Mouse (Mus musculus) forebrain, embryonic 14.5 days (tissue): Measurements from ENCODE around the gene Srp54b. TPM values are rescaled to one million over a fixed set of nuclear protein-coding genes. Genes with fewer than 3 reads are reported as not detected.
"Not testable (repeated sequence)": the region's sequence is repeated elsewhere in the genome, so short reads cannot be mapped to it uniquely, and the experiment has no call there.

Source experiments
- ATAC-seq: fragments of 200-750 bp; cut with Nextera tagmentation; 2 replicates; pipeline ENCODE4 v1.8.0; 2017; ENCODE audit warnings: mild to moderate bottlenecking, moderate library complexity
- DNase-seq: peaks from one replicate; pipeline ENCODE4 v3.0.0-alpha.2; 2015; ENCODE audit warnings: low spot score
- H3K27ac ChIP-seq: fragments of 300-500 bp; sonication (generic); 2 replicates; pipeline ENCODE4 v1.5.1; 2014; ENCODE audit warnings: low read depth, mild to moderate bottlenecking, control low read depth, low read length, moderate library complexity
- H3K27me3 ChIP-seq: fragments of 300-500 bp; sonication (generic); replicated peaks from 2 replicates; pipeline ENCODE4 v1.6.1; 2014; ENCODE audit warnings: low read length, control low read depth, mixed read lengths; ENCODE audit not compliant: control insufficient read depth, insufficient read depth
- H3K36me3 ChIP-seq: fragments of 300-500 bp; sonication (generic); 2 replicates; pipeline ENCODE4 v1.6.1; 2014; ENCODE audit warnings: low read length, control low read depth; ENCODE audit not compliant: control insufficient read depth, insufficient read depth
- H3K4me1 ChIP-seq: fragments of 300-500 bp; sonication (generic); 2 replicates; pipeline ENCODE4 v1.6.1; 2014; ENCODE audit warnings: antibody characterized with exemption, low read length, control low read depth; ENCODE audit not compliant: control insufficient read depth, insufficient read depth
- H3K4me2 ChIP-seq: fragments of 300-500 bp; sonication (generic); 2 replicates; pipeline ENCODE4 v1.6.1; 2014; ENCODE audit warnings: mild to moderate bottlenecking, control low read depth, low read length
- H3K4me3 ChIP-seq: fragments of 300-500 bp; sonication (generic); 2 replicates; pipeline ENCODE4 v1.5.1; 2014; ENCODE audit warnings: low read depth, low read length, control low read depth
- H3K9ac ChIP-seq: fragments of 300-500 bp; sonication (generic); 2 replicates; pipeline ENCODE4 v1.6.1; 2014; ENCODE audit warnings: mild to moderate bottlenecking, low read length, control low read depth, moderate library complexity
- H3K9me3 ChIP-seq: fragments of 300-500 bp; sonication (generic); replicated peaks from 2 replicates; pipeline ENCODE4 v1.6.1; 2016; ENCODE audit warnings: low read length, control low read depth, mixed read lengths; ENCODE audit not compliant: control insufficient read depth
- WGBS: fragments of 180-500 bp; shearing (Covaris S2); extraction: QIAGEN DNeasy Blood & Tissue Kit; methylation state at CpG from one replicate; pipeline ENCODE4 v1.1.7; 2014; 5-methylcytosine and 5-hydroxymethylcytosine counted together
- polyA plus RNA-seq: library from polyadenylated mRNA; unstranded; fragments of >200 nt; fragmentation: Nextera tagmentation; extraction: Ambion mirVana; gene quantifications from 2 replicates; pipeline ENCODE4 v1.2.1, GENCODE M21; 2014

Srp54b gene
- polyA plus RNA-seq, 1 experiment from 2014 or later, result 61.2 TPM

DNA sequence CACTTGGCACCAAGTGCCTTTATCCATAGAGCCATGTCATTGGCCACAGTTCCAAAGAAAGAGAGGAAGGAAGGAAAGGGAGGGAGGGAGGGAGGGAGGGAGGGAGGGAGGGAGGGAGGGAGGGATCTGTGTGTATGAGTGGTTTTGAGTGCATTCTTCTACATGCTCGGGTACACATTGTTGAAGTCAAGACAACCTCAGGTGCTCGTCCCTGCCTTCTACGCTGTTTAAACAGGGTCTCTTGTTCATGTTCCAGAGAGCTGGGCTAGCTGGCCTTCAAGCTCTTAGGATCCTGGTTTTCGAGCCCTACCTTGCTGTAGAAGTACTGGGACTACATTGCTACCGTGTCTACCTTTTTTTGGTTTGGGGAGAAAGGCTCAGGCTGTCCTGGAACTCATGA lies 34.2 kb downstream of the Srp54b start:
- not testable (repeated sequence) for H3K9ac ChIP-seq, H3K27me3 ChIP-seq, H3K36me3 ChIP-seq, ATAC-seq, DNase-seq, H3K4me3 ChIP-seq, H3K9me3 ChIP-seq, H3K27ac ChIP-seq, H3K4me1 ChIP-seq, H3K4me2 ChIP-seq
- WGBS, result no CpG with 5 or more reads among the region's 5 CpGs

DNA sequence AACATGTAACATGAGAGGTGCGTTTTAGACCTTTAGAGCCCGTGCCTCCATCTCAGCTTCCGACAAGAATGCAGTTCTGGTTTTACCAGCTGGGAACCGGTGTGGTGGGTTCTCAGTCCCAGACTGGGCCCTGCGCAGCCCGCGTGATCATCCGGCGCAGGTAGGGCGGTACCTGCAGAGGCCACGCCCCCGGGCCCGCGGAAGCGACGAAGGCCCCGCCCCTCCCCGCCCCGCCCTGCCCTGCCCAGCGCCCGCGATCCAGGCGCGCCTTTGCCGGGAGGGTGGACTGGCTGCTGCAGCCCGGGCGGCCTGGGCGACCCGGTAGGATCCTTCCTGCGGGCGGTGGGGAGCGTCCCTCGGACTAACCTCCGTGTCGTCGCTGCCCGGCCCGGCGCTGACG lies 44.4 kb downstream of the Srp54b start, which contains the start of gene 1700047I17Rik2:
Gene 1700047I17Rik2, plus strand, starts transcription at position 287 of the 400 bp plus-strand sequence.
- not testable (repeated sequence) for H3K27ac ChIP-seq, H3K9ac ChIP-seq, H3K4me3 ChIP-seq, H3K4me2 ChIP-seq, H3K27me3 ChIP-seq, DNase-seq, H3K4me1 ChIP-seq, H3K9me3 ChIP-seq, H3K36me3 ChIP-seq
- WGBS, result no CpG with 5 or more reads among the region's 40 CpGs
- ATAC-seq, result peak; percentile 99

GRCm38 (mm10) chr12:55199799-55200198 lies 44.9 kb downstream of the Srp54b start:
- H3K4me1 ChIP-seq, H3K27me3 ChIP-seq, H3K9me3 ChIP-seq, H3K4me2 ChIP-seq, H3K27ac ChIP-seq, DNase-seq, H3K4me3 ChIP-seq, H3K36me3 ChIP-seq, H3K9ac ChIP-seq: not testable (repeated sequence)
- WGBS, result no CpG with 5 or more reads among the region's 18 CpGs
- peak; percentile 62 for ATAC-seq

- not testable (repeated sequence) for H3K4me1 ChIP-seq, H3K4me2 ChIP-seq, H3K27me3 ChIP-seq, ATAC-seq, H3K9me3 ChIP-seq, H3K27ac ChIP-seq, H3K9ac ChIP-seq, DNase-seq, H3K4me3 ChIP-seq, H3K36me3 ChIP-seq
- no CpG with 5 or more reads among the region's 6 CpGs for WGBS
These were observed 58.0 kb downstream of the Srp54b start for GRCm38 (mm10) chr12:55212944-55213343.

GRCm38 (mm10) chr12:55229626-55230519 lies 75.0 kb downstream of the Srp54b start, which contains the start of gene Srp54c:
Srp54c (plus strand) TSS chr12:55230168.
- not testable (repeated sequence) for DNase-seq, H3K4me1 ChIP-seq, H3K9ac ChIP-seq, H3K36me3 ChIP-seq, H3K4me2 ChIP-seq, H3K27ac ChIP-seq, H3K9me3 ChIP-seq, H3K27me3 ChIP-seq
- WGBS, result no CpG with 5 or more reads among the region's 57 CpGs
- H3K4me3 ChIP-seq, result peak within 1 kb of the TSS; percentile 25
- ATAC-seq, result peak; percentile 99

DNA sequence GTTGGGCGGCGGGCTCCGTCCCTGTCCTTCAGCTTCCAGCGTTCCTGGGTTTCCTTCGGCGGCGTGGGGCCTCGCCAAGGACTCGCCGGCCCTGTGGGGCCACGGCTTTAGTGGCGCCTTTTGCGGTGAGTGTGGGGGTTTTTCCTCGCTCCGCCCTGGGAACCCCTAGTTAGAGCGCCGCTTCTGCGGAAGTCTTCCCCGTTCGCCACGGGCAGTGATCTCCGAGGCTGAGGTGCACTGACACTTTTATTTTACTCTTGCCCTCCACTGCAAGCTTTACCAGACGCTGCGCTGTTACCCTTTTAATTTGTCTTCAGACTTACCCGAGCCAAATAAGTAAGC lies 75.6 kb downstream of the Srp54b start:
- H3K27ac ChIP-seq, H3K9ac ChIP-seq, H3K36me3 ChIP-seq, H3K27me3 ChIP-seq, H3K9me3 ChIP-seq, ATAC-seq, H3K4me1 ChIP-seq, DNase-seq, H3K4me2 ChIP-seq: not testable (repeated sequence)
- 0% methylated on average over 7 of the region's 25 CpGs for WGBS
- H3K4me3 ChIP-seq, result peak overlapping the region; percentile 25

Other genes starting within 250 kb of the Srp54b start
- gene Gm20403, start 168.6 kb upstream of the Srp54b start, polyA plus RNA-seq, result not detected in 2 replicates
- gene Baz1a, start 140.8 kb upstream of the Srp54b start, polyA plus RNA-seq, result 13.6 and 14.4 TPM in 2 replicates
- 32.8 and 36.0 TPM in 2 replicates for gene 2700097O09Rik, start 75.0 kb upstream of the Srp54b start, polyA plus RNA-seq
- 216 and 245 TPM in 2 replicates for gene Srp54a, start 74.8 kb upstream of the Srp54b start, polyA plus RNA-seq
- gene Fam177a, start 30.6 kb upstream of the Srp54b start, polyA plus RNA-seq, result 27.0 and 36.7 TPM in 2 replicates
- gene 1700047I17Rik2, start 44.5 kb downstream of the Srp54b start, polyA plus RNA-seq, result not detected in 2 replicates
- gene Srp54c, start 75.1 kb downstream of the Srp54b start, polyA plus RNA-seq, result 80.1 and 89.6 TPM in 2 replicates
- 12.1 and 13.9 TPM in 2 replicates for gene 1110008L16Rik, start 144.5 kb downstream of the Srp54b start, polyA plus RNA-seq
- 24.0 and 26.5 TPM in 2 replicates for gene Ppp2r3c, start 147.9 kb downstream of the Srp54b start, polyA plus RNA-seq
- gene Psma6, start 229.1 kb downstream of the Srp54b start, polyA plus RNA-seq, result 482 and 544 TPM in 2 replicates